Mouse (Mus musculus) heart, embryonic 11.5 days (tissue): ENCODE data around the gene Asl. TPM values are rescaled to one million over a fixed set of nuclear protein-coding genes. Genes with fewer than 3 reads are reported as not detected.

Source experiments
- ATAC-seq: fragments of 200-750 bp; cut with Nextera tagmentation; replicated peaks from 2 replicates; pipeline ENCODE4 v1.8.0; 2017; ENCODE audit warnings: moderate library complexity; ENCODE audit not compliant: insufficient number of reproducible peaks, low FRiP score, low TSS enrichment
- H3K27ac ChIP-seq: fragments of 300-500 bp; sonication (generic); 2 replicates; pipeline ENCODE4 v1.5.1; 2014; ENCODE audit warnings: mild to moderate bottlenecking, low read depth, low read length
- H3K27me3 ChIP-seq: fragments of 300-500 bp; sonication (generic); 2 replicates; pipeline ENCODE4 v1.6.1; 2014; ENCODE audit warnings: mild to moderate bottlenecking, low read length, mixed read lengths; ENCODE audit not compliant: control insufficient read depth, insufficient read depth
- H3K36me3 ChIP-seq: fragments of 300-500 bp; sonication (generic); 2 replicates; pipeline ENCODE4 v1.6.1; 2014; ENCODE audit warnings: mild to moderate bottlenecking, low read length, moderate library complexity, mixed read lengths; ENCODE audit not compliant: control insufficient read depth, insufficient read depth
- H3K4me1 ChIP-seq: fragments of 300-500 bp; sonication (generic); 2 replicates; pipeline ENCODE4 v1.6.1; 2014; ENCODE audit warnings: low read length; ENCODE audit not compliant: control insufficient read depth, insufficient read depth
- H3K4me2 ChIP-seq: fragments of 300-500 bp; sonication (generic); 2 replicates; pipeline ENCODE4 v1.6.1; 2014; ENCODE audit warnings: mild to moderate bottlenecking, moderate library complexity
- H3K4me3 ChIP-seq: fragments of 300-500 bp; sonication (generic); 2 replicates; pipeline ENCODE4 v1.5.1; 2014; ENCODE audit warnings: low read depth, low read length
- H3K9ac ChIP-seq: fragments of 300-500 bp; sonication (generic); 2 replicates; pipeline ENCODE4 v1.6.1; 2014; ENCODE audit warnings: mild to moderate bottlenecking, low read depth, low read length, moderate library complexity
- H3K9me3 ChIP-seq: fragments of 300-500 bp; sonication (generic); replicated peaks from 2 replicates; pipeline ENCODE4 v1.6.1; 2016; ENCODE audit warnings: low read length; ENCODE audit not compliant: control insufficient read depth
- WGBS: fragments of 180-500 bp; shearing (Covaris S2); extraction: QIAGEN DNeasy Blood & Tissue Kit; methylation state at CpG from one replicate; pipeline ENCODE4 v1.1.7; 2014; ENCODE audit not compliant: insufficient replicate concordance; 5-methylcytosine and 5-hydroxymethylcytosine counted together
- polyA plus RNA-seq: library from polyadenylated mRNA; unstranded; fragments of >200 nt; fragmentation: Nextera tagmentation; extraction: Ambion mirVana; gene quantifications from 2 replicates; pipeline ENCODE4 v1.2.1, GENCODE M21; 2014

Asl gene
- polyA plus RNA-seq, 1 experiment from 2014 or later = 18.6 TPM

DNA sequence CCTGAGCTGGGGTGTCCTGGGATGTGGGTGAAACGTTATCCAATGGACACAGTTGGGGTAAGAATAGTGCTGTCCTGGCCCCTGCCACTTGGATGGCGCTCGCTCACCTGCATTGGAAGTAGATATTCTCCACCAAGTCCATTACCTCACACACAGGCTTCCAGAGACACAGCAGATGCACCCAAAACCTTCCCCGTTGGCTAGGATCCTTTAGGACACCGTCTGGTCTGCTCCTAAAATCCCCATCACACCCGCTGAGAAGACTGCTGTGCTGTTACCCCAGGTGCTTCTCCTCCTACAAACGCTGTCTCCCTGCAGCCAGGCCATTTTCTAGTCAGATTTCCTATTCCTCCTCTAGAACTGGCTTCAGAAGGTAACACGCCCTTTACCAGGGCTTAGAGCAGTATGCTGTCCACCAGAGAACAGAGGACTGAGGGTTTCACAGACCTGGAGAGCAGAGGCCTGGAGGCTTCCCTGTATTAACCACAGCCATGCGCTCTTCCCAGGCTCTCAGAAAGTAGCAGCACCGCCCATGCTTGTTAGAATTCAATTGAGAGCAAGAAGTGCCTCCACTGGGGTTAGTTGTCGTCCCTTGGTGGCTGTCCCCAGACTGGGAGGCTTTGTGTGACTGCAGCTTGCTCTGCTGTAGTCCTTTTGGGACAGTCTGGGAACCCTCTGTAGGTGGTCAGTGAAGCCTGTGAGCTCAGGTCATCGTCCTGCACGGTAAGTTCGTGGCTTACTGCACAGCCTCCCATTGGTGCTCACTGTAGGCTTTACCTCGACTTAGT lies 22.2 kb upstream of the Asl start:
- H3K4me3 ChIP-seq = no peak overlapping the region
- no peak overlapping the region for H3K27ac ChIP-seq
- H3K27me3 ChIP-seq = peaks cover 43% of the 10 kb centered on the region
- H3K36me3 ChIP-seq = peaks cover 12% of the 10 kb centered on the region
- H3K4me2 ChIP-seq = no peak overlapping the region
- no peak overlapping the region for H3K9ac ChIP-seq
- H3K9me3 ChIP-seq = no peaks in the 10 kb centered on the region
- H3K4me1 ChIP-seq = peaks cover 6% of the 10 kb centered on the region
- 83% methylated on average over 15 of the region's 15 CpGs for WGBS
- ATAC-seq = no peak

DNA sequence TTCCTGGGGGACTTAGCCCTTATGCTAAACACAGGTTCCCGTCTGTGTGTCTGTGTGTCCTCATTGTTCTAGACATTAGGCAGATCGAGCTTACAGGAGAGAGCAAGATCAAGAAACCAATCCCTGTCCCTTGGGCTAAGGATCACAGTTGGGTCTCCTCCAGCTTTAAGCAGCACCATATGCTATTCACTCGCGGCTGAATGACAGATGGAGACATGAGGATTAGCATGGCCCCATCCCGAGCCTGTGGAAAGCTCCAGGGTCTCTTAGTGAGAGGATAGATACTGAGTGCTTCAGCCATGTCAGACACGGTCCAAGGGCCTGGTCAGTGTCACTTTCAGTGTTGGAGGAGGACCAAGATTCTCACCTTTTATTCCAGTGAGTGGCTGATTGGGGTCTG lies 21.4 kb upstream of the Asl start:
- Histone ChIP-seq H3K27ac (no peak overlapping the region), H3K4me2 (no peak overlapping the region), H3K4me1 (peaks cover 9% of the 10 kb centered on the region), H3K36me3 (peaks cover 12% of the 10 kb centered on the region), H3K9ac (no peak overlapping the region), H3K27me3 (peaks cover 47% of the 10 kb centered on the region), H3K4me3 (no peak overlapping the region), H3K9me3 (no peaks in the 10 kb centered on the region)
- 57% methylated on average over 6 of the region's 6 CpGs for WGBS
- ATAC-seq = no peak

DNA sequence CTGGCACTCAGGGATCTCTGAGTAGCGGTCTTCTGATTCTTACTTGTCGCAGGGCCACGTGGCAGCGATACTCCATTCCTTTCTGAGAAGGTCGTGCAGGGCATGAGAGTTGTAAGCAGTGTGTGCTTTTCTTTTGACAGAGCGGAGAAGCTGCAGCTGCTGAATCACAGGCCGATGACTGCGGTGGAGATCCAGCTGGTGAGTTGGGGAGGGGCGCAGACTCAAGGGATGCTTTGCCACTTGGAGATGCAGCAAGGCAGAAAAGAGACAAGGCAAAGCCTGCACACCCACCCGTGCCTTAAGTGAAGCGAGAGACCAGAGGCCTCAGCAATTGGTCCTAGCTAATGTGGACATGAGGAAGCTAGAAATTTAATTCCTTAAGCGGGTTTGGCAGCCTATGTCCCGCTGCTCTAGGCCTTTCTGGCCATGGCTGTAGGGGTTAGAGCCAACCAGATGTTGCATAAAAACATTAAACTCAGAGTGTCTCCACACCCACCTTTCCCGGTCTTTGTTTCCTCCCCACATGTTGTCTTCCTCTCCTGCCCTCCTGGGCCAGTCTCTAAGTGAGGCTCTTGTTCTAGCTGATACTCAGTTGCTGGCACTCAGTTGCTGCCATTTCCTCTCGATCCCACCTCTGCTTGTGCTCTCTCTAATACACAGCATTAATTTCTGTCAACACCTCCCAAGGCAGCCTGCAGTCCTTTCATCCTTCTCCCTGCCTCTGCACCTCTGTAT lies 19.9 kb upstream of the Asl start:
- H3K4me3 ChIP-seq = no peak overlapping the region
- 83% methylated on average over 15 of the region's 15 CpGs for WGBS
- no peak overlapping the region for H3K4me2 ChIP-seq
- no peak for ATAC-seq
- H3K4me1 ChIP-seq = peaks cover 9% of the 10 kb centered on the region
- no peak overlapping the region for H3K27ac ChIP-seq
- no peak overlapping the region for H3K9ac ChIP-seq
- H3K9me3 ChIP-seq = no peaks in the 10 kb centered on the region
- H3K27me3 ChIP-seq = peaks cover 53% of the 10 kb centered on the region
- peaks cover 12% of the 10 kb centered on the region for H3K36me3 ChIP-seq

DNA sequence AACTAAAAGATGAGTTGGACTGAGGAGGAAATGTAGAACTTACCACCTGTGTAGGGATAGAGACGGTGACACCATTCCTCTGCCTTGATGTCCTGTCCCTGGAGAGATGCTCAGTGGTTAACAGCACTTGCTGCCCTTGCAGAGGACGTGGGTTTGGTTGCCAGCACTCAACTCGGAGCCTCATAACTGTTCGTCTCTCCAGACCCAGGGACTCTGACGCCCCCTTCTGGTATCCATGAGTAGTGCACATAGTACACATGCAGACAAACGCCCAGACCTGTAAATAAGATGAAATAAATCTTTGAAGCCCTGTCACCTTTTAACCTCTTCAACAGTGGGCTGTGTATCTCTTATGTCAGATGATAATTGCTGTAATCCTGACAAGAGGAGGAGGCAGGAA lies 18.0 kb upstream of the Asl start:
- WGBS = 73% methylated on average over 6 of the region's 6 CpGs
- ATAC-seq = no peak
- Histone ChIP-seq H3K9me3 (no peaks in the 10 kb centered on the region), H3K27ac (no peak overlapping the region), H3K4me1 (peaks cover 9% of the 10 kb centered on the region), H3K4me3 (no peak overlapping the region), H3K36me3 (peaks cover 19% of the 10 kb centered on the region), H3K4me2 (no peak overlapping the region), H3K9ac (no peak overlapping the region), H3K27me3 (peaks cover 51% of the 10 kb centered on the region)

DNA sequence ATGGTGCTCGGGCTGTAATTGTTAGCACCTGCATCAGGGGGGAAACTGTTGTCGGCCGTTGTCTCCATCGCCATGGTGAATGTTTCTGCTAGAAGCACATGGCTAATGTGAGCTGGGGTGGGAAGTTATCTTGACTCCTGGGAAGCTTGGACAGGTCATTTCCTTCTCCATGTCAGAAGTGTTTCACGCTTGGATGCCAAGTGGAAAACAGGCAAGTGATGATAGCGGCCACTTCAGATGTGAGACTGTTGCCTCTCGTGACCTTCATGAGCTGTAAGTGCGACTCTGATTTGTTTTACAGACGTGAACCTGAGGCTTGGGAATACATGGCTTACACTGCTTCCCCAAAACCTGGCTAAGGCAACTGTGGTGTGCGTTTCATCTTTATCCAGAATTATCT lies 17.5 kb upstream of the Asl start:
- peaks cover 9% of the 10 kb centered on the region for H3K4me1 ChIP-seq
- no peaks in the 10 kb centered on the region for H3K9me3 ChIP-seq
- peaks cover 17% of the 10 kb centered on the region for H3K36me3 ChIP-seq
- no peak for ATAC-seq
- no peak overlapping the region for H3K4me3 ChIP-seq
- no peak overlapping the region for H3K27ac ChIP-seq
- no peak overlapping the region for H3K4me2 ChIP-seq
- H3K27me3 ChIP-seq = peaks cover 48% of the 10 kb centered on the region
- H3K9ac ChIP-seq = no peak overlapping the region
- WGBS = 49% methylated on average over 10 of the region's 10 CpGs

DNA sequence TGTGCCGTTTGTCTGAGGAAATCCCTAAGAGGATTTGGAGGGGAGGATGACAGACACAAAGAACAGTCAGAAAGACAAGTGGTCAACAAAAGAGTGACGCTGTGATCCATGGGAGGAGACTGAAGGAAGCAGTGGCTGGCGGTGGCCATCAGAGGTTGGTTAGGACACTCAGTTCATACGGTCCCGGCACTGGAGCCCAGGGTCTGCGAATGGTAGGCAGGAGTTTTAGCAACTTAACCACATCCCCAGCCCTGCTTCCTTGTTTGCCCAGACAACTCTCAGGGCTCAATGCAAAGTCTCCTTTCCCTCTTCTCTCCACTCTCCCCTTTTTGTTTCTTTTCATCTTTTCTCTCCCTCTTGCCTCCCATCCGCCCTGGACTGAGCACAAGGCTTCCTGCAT lies 17.1 kb upstream of the Asl start:
- peaks cover 9% of the 10 kb centered on the region for H3K4me1 ChIP-seq
- H3K27me3 ChIP-seq = peaks cover 43% of the 10 kb centered on the region
- no peaks in the 10 kb centered on the region for H3K9me3 ChIP-seq
- no peak overlapping the region for H3K9ac ChIP-seq
- no peak for ATAC-seq
- no peak overlapping the region for H3K4me2 ChIP-seq
- H3K36me3 ChIP-seq = peaks cover 13% of the 10 kb centered on the region
- WGBS = 79% methylated on average over 7 of the region's 7 CpGs
- H3K4me3 ChIP-seq = no peak overlapping the region
- no peak overlapping the region for H3K27ac ChIP-seq

DNA sequence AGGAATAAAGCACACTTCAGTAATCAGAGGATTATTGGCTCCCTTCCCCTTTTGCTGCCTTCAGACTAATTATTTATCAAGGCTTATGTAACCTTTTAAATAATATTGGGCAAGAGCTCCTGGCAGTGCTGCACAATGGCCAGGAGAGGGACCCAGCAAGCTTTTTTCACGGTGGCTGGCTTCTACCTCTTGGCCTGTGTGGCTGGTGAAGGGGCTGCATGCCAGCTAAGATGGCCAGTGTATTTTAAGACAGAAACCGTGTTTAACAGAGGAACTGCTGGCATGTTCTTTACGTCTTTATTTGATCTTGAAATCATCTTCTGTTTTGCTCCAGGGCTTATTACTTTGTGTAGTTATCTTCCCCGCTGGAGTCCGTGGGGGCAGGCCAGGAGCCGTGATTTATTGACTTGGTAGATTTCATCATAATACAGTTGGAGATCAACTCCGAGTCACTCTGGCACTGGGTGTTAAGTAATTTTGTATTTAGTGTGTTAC lies 15.2 kb upstream of the Asl start:
- peaks cover 17% of the 10 kb centered on the region for H3K36me3 ChIP-seq
- peaks cover 38% of the 10 kb centered on the region for H3K27me3 ChIP-seq
- H3K27ac ChIP-seq = no peak overlapping the region
- no peak for ATAC-seq
- H3K4me3 ChIP-seq = no peak overlapping the region
- WGBS = 82% methylated on average over 7 of the region's 7 CpGs
- no peak overlapping the region for H3K4me2 ChIP-seq
- no peak overlapping the region for H3K9ac ChIP-seq
- H3K4me1 ChIP-seq = peaks cover 9% of the 10 kb centered on the region
- no peaks in the 10 kb centered on the region for H3K9me3 ChIP-seq

DNA sequence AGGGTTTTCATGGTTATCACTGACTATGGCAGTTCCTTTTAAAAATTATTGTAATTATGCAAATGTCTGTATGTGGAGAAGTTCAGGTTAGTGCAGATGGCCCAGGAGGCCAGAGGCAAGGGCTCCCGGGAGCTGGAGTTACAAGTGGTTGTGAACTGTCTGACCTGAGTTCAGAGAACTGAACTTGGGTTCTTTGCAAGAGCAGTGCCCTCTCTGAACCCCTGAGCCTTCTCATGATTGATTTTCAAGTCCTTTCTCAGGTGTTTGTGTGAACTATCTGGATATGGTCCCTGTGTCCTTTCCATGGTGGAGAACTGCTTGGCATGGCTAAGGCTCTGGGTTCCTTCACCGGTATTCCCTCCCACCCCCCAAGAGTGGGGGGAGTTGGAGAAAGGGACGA lies 14.7 kb upstream of the Asl start:
- Histone ChIP-seq H3K9ac (no peak overlapping the region), H3K4me3 (no peak overlapping the region), H3K27ac (no peak overlapping the region), H3K9me3 (no peaks in the 10 kb centered on the region), H3K27me3 (peaks cover 33% of the 10 kb centered on the region), H3K4me1 (peaks cover 9% of the 10 kb centered on the region), H3K4me2 (no peak overlapping the region), H3K36me3 (peaks cover 17% of the 10 kb centered on the region)
- WGBS = 89% methylated on average over 3 of the region's 3 CpGs
- no peak for ATAC-seq
